Mouse (Mus musculus) megakaryocyte-erythroid progenitor cell, adult 5-6 weeks (primary cell): ENCODE measurements around the gene Med23. TPM values are rescaled to one million over a fixed set of nuclear protein-coding genes. Genes with fewer than 3 reads are reported as not detected.

Experiments used
- ATAC-seq: replicated peaks from 2 replicates; pipeline ENCODE4 v1.8.0; 2016; ENCODE audit warnings: mild to moderate bottlenecking, inconsistent platforms; ENCODE audit not compliant: severe bottlenecking, poor library complexity, low FRiP score, low TSS enrichment
- total RNA-seq, 2 experiments: library from RNA; stranded (forward) in 1 of 2; stranded (reverse) in 1 of 2; fragments of 200-1000, 215-1000 nt in 1 of 2; fragments of >200 nt in 1 of 2; fragmentation: Nextera tagmentation in 1 of 2; gene quantifications; 2 replicates each; pipeline ENCODE4 v1.2.3; 2014 to 2017

The Med23 gene
- total RNA-seq (2014; fragmentation: Nextera tagmentation) = 24.5 and 36.0 TPM in 2 replicates
- total RNA-seq (2017) = 25.3 and 25.7 TPM in 2 replicates

GRCm38 (mm10) chr10:24869760-24870290 lies at the start of gene Med23:
Gene Med23, plus strand, starts transcription at chr10:24869986.
- ATAC-seq = peak; percentile 99

DNA sequence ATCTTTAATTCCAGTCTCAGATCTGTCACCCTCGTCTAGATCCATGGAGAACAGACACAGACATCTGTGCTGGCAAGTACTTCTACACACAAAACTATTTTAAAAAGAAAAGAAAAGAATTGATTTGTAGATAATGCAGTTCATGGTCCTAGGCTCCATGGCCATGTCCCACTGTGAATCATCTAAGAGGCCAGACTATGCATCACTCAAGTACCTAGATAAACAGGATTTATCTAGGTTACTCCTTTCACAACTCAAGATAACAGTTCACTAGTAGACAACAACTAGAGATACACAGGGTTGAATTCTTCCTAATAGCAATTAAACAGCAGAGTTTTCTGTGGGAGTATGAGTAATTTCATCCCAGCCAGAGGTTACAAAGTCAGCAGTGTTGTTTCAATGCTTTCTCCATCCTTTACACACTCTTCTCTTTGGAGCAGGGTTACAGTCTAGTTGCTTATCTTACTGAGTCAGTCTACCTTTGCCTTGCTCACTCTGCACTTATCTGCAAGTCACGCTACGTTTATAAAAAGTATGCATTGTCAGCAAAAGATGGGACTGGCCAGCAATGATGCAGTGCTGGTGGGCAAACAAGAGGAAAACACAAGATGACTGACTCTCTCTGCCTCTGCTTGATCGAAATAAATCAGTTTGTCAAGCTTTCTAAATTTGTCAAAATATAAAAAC lies 47.7 kb upstream of the Med23 start:
- ATAC-seq = peak; percentile 45; the same call in 1 of the 2 replicates

DNA sequence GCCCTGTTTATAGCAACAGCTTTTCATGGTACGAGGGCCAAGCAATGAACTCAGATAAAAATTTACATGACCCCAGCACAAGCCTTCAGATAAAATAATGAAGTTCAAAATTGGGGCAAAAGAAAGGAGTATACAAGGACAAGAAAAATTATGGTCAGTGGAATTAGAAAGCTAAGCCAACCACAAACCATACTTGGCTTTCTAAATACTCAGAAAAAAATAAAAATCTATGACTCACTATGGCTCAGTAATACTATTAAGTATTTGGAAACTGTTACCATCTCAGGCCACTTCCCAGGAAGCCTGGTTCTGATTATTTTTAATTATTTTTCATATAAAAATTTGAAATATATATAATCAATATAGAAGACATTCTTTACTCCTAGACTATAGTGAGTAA lies 46.9 kb upstream of the Med23 start:
- ATAC-seq = no peak

- peak; percentile 54; the same call in 1 of the 2 replicates for ATAC-seq
Observed at GRCm38 (mm10) chr10:24823265-24823664, 46.5 kb upstream of the Med23 start.

DNA sequence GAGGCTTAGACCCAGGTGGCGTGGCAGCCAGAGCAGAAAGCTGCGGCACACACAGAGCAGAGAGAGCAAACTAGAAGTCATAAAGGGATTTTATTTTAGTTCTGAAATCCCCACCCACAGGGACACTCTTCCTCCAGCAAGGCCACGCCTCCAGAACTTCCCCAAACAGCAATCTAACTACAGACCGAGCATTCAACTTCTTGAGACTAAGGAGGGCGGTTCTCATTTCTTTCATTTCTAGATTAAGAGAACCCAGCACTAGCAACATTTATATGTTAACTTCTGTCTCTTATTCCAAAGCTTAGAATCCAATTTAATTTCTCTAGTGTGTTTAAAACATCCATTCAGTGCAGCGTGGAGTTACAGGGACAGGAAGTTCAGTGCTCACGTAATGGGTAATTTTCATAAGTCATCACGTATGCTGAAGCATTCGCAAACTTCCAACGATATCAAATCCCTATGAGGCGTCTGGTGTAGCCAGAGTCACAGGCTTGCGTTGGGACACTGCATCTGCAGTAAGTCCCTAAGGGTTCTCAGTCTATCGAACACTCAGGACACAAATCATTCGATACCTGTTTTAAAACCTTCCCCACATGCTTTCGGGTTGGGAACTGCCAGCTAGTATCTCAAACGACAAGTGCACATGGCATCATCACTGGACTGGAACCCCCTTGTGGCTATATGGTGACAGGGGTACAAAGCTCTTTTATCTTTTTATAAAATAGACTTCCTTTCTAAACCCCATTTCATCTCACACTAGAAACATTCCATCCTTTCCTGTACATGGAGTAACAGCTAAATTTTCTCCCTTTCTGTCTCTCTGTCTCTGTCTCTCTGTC lies 45.9 kb upstream of the Med23 start:
- peak; percentile 86 for ATAC-seq

DNA sequence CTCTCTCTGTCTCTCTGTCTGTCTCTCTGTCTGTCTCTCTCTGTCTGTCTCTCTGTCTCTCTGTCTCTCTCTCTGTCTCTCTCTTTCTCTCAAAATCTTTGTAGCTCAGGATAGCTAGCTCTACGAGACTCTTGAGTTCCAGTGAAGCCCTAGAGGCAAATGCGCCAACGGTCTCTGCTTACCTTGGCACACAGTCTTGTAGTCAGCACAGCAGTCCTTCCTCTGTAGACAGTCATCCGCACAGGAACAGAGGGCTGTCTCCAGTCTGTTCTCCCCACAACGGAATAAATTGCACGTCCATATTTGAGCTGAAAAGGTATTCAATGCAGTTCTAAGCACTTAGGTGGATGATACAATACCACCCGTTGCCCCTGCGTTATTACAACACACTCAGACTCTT lies 45.2 kb upstream of the Med23 start:
- no peak for ATAC-seq

- no peak for ATAC-seq
Observed at GRCm38 (mm10) chr10:24825456-24826081, 44.2 kb upstream of the Med23 start.

- no peak for ATAC-seq
Observed at GRCm38 (mm10) chr10:24826130-24826529, 43.7 kb upstream of the Med23 start.

DNA sequence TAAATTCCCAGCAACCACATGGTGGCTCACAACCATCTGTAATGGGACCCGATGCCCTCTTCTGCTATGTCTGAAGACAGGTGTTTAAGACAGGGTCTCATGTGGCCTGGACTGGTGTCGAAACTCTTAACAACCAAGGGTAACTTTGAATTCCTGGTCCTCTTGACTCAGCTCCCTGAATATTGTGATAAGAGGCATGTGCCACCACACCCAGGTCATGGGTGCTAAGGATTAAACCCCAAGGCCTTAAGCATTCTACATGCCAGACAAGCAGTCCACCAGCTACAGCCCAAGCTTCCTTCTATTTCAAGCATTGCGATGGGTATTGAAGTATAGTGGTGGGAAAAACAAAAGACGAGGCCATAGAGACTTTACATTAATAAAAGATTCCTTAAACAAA lies 41.6 kb upstream of the Med23 start:
- ATAC-seq = no peak

GRCm38 (mm10) chr10:24830448-24830847 lies 39.3 kb upstream of the Med23 start:
- peak; percentile 85 for ATAC-seq

GRCm38 (mm10) chr10:24831377-24832095 lies 38.2 kb upstream of the Med23 start:
- ATAC-seq = no peak

- ATAC-seq = no peak
Observed at GRCm38 (mm10) chr10:24832306-24832705, 37.5 kb upstream of the Med23 start.

GRCm38 (mm10) chr10:24834634-24835371 lies 35.0 kb upstream of the Med23 start:
- ATAC-seq = no peak

- ATAC-seq = no peak
Observed at GRCm38 (mm10) chr10:24835702-24836342, 34.0 kb upstream of the Med23 start.

GRCm38 (mm10) chr10:24836366-24837038 lies 33.3 kb upstream of the Med23 start:
- ATAC-seq = no peak

DNA sequence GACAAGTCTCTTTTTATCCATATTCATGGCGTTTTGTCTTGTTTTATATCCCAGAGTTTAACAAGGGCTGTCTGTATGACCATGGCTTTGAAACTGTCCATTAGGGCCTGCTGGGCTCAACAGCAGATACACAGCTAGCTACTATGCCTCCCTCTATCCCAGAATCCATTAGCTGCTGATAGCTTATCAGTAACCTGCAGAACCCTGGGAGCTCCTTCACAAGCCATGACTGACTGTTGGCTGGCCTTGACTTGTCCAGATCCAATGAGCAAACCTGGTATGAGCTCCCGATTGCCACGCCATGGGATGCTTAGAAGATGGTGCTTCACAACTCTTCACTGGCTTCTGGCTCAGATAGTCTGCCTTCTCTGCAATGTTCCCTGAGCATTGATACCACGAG lies 29.0 kb upstream of the Med23 start:
- ATAC-seq = 0 out of 2 replicates have a peak, but pooled peaks have one; percentile 30

GRCm38 (mm10) chr10:24841998-24842397 lies 27.8 kb upstream of the Med23 start:
- no peak for ATAC-seq

DNA sequence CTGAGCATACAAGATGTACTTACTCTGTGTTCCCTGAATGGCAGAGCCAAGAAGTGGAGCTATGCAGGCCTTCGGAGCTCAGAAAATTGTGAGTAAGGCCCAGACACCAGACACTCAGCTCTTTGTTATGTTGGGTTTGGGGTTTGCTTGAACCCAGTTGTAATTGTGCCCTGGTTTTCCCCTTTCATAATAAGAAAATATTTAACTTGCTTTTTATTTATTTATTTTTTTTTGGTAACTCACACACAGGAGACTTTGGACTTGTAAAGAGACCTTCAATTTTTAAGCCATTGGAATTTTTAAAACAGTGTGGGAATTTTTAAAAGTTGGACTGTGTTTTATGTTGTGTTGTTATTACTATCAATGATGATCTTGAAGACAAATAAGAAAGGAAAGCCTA lies 27.1 kb upstream of the Med23 start, which contains the start of gene Enpp3:
Gene Enpp3, minus strand, starts transcription at position 148 of the 400 bp plus-strand sequence.
- no peak for ATAC-seq
